Mouse (Mus musculus) lung, embryonic 15.5 days (tissue): ENCODE measurements around the gene Uvrag. TPM values are rescaled to one million over a fixed set of nuclear protein-coding genes. Genes with fewer than 3 reads are reported as not detected.
"Not testable (repeated sequence)": the region's sequence is repeated elsewhere in the genome, so short reads cannot be mapped to it uniquely, and the experiment has no call there.

Experiments
- ATAC-seq: fragments of 200-750 bp; cut with Nextera tagmentation; 2 replicates; pipeline ENCODE4 v1.8.0; 2017; ENCODE audit warnings: moderate number of reproducible peaks, borderline replicate concordance; ENCODE audit not compliant: low FRiP score, low TSS enrichment; ENCODE audit errors: extremely low read depth
- H3K27ac ChIP-seq: fragments of 300-500 bp; sonication (generic); 2 replicates; pipeline ENCODE4 v1.5.1; 2015; ENCODE audit warnings: moderate library complexity, mild to moderate bottlenecking, inconsistent platforms
- H3K27me3 ChIP-seq: fragments of 300-500 bp; sonication (generic); 2 replicates; pipeline ENCODE4 v1.6.1; 2015; ENCODE audit warnings: inconsistent platforms
- H3K36me3 ChIP-seq: fragments of 300-500 bp; sonication (generic); 2 replicates; pipeline ENCODE4 v1.6.1; 2015; ENCODE audit warnings: inconsistent platforms
- H3K4me1 ChIP-seq: fragments of 300-500 bp; sonication (generic); 2 replicates; pipeline ENCODE4 v1.6.1; 2015; ENCODE audit warnings: inconsistent platforms
- H3K4me2 ChIP-seq: fragments of 300-500 bp; sonication (generic); 2 replicates; pipeline ENCODE4 v1.6.1; 2015; ENCODE audit warnings: inconsistent platforms, mild to moderate bottlenecking, moderate library complexity
- H3K4me3 ChIP-seq: fragments of 300-500 bp; sonication (generic); 2 replicates; pipeline ENCODE4 v1.5.1; 2015; ENCODE audit warnings: mild to moderate bottlenecking, inconsistent platforms
- H3K9ac ChIP-seq: fragments of 300-500 bp; sonication (generic); 2 replicates; pipeline ENCODE4 v1.6.1; 2015; ENCODE audit warnings: inconsistent platforms
- H3K9me3 ChIP-seq: fragments of 300-500 bp; sonication (generic); 2 replicates; pipeline ENCODE4 v1.6.1; 2016; ENCODE audit warnings: inconsistent platforms
- WGBS: fragments of 180-500 bp; shearing (Covaris S2); methylation state at CpG from one replicate; pipeline ENCODE4 v1.1.7; 2015; 5-methylcytosine and 5-hydroxymethylcytosine counted together
- polyA plus RNA-seq: library from polyadenylated mRNA; unstranded; fragments of >200 nt; fragmentation: Nextera tagmentation; extraction: Ambion mirVana; gene quantifications from 2 replicates; pipeline ENCODE4 v1.2.1, GENCODE M21; 2015

The Uvrag gene
- polyA plus RNA-seq, 1 experiment from 2014 or later, result 23.7 TPM

- 84% methylated on average over 12 of the region's 12 CpGs for WGBS
- H3K36me3 ChIP-seq, result peaks cover 8% of the 10 kb centered on the region; the same call in 1 of the 2 replicates
These were observed 157.9 kb downstream of the Uvrag start for GRCm38 (mm10) chr7:98983058-98983457.

GRCm38 (mm10) chr7:98981423-98981822 lies 159.5 kb downstream of the Uvrag start:
- H3K9ac ChIP-seq, result no peak overlapping the region
- 83% methylated on average over 6 of the region's 6 CpGs for WGBS
- H3K27me3 ChIP-seq, result no peaks in the 10 kb centered on the region
- H3K36me3 ChIP-seq, result peaks cover under 1% of the 10 kb centered on the region; the same call in 1 of the 2 replicates
- no peaks in the 10 kb centered on the region for H3K9me3 ChIP-seq
- H3K27ac ChIP-seq, result no peak overlapping the region
- no peak overlapping the region for H3K4me3 ChIP-seq
- no peaks in the 10 kb centered on the region for H3K4me1 ChIP-seq
- H3K4me2 ChIP-seq, result no peak overlapping the region
- no peak for ATAC-seq

More at GRCm38 (mm10) chr7:98983058-98983457, 157.9 kb downstream of the Uvrag start:
- Histone ChIP-seq H3K4me3 (no peak overlapping the region), H3K9me3 (no peaks in the 10 kb centered on the region), H3K9ac (no peak overlapping the region), H3K4me2 (no peak overlapping the region), H3K4me1 (no peaks in the 10 kb centered on the region), H3K27me3 (no peaks in the 10 kb centered on the region), H3K27ac (no peak overlapping the region)
- ATAC-seq, result no peak

- Histone ChIP-seq H3K9me3 (no peaks in the 10 kb centered on the region), H3K4me3 (no peak overlapping the region), H3K4me2 (no peak overlapping the region), H3K27ac (no peak overlapping the region), H3K4me1 (no peaks in the 10 kb centered on the region), H3K9ac (no peak overlapping the region), H3K27me3 (no peaks in the 10 kb centered on the region), H3K36me3 (no peaks in the 10 kb centered on the region)
- no peak for ATAC-seq
- 65% methylated on average over 12 of the region's 12 CpGs for WGBS
These were observed 164.0 kb downstream of the Uvrag start for GRCm38 (mm10) chr7:98976839-98977457.

GRCm38 (mm10) chr7:98974590-98974989 lies 166.4 kb downstream of the Uvrag start:
- Histone ChIP-seq H3K36me3 (no peaks in the 10 kb centered on the region), H3K27ac (no peak overlapping the region), H3K9me3 (no peaks in the 10 kb centered on the region), H3K9ac (no peak overlapping the region), H3K27me3 (no peaks in the 10 kb centered on the region), H3K4me2 (no peak overlapping the region), H3K4me3 (no peak overlapping the region), H3K4me1 (no peaks in the 10 kb centered on the region)
- ATAC-seq, result no peak
- 56% methylated on average over 4 of the region's 4 CpGs for WGBS

GRCm38 (mm10) chr7:98970721-98971120 lies 170.2 kb downstream of the Uvrag start:
- ATAC-seq, result no peak
- Histone ChIP-seq H3K4me3 (no peak overlapping the region), H3K9ac (no peak overlapping the region), H3K27ac (no peak overlapping the region), H3K4me2 (no peak overlapping the region), H3K9me3 (no peaks in the 10 kb centered on the region), H3K4me1 (peaks cover 9% of the 10 kb centered on the region), H3K27me3 (no peaks in the 10 kb centered on the region), H3K36me3 (no peaks in the 10 kb centered on the region)
- WGBS, result 50% methylated on average over 5 of the region's 5 CpGs

- WGBS, result 79% methylated on average over 8 of the region's 8 CpGs
- no peak for ATAC-seq
- Histone ChIP-seq H3K27ac (no peak overlapping the region), H3K9me3 (no peaks in the 10 kb centered on the region), H3K4me1 (peaks cover 9% of the 10 kb centered on the region), H3K4me3 (no peak overlapping the region), H3K4me2 (no peak overlapping the region), H3K27me3 (no peaks in the 10 kb centered on the region), H3K36me3 (no peaks in the 10 kb centered on the region), H3K9ac (no peak overlapping the region)
These were observed 172.1 kb downstream of the Uvrag start for GRCm38 (mm10) chr7:98968741-98969395.

GRCm38 (mm10) chr7:98968082-98968674 lies 172.8 kb downstream of the Uvrag start:
- H3K36me3 ChIP-seq, result no peaks in the 10 kb centered on the region
- no peak overlapping the region for H3K9ac ChIP-seq
- H3K27me3 ChIP-seq, result no peaks in the 10 kb centered on the region
- no peak for ATAC-seq
- H3K4me3 ChIP-seq, result no peak overlapping the region
- peak overlapping the region; percentile 21; the same call in 1 of the 2 replicates for H3K4me2 ChIP-seq
- H3K4me1 ChIP-seq, result peaks cover 10% of the 10 kb centered on the region
- no peak overlapping the region for H3K27ac ChIP-seq
- 18% methylated on average over 16 of the region's 16 CpGs for WGBS
- H3K9me3 ChIP-seq, result no peaks in the 10 kb centered on the region

- Histone ChIP-seq H3K4me2 (peak overlapping the region; percentile 21; the same call in 1 of the 2 replicates), H3K27ac (no peak overlapping the region), H3K9me3 (no peaks in the 10 kb centered on the region), H3K36me3 (no peaks in the 10 kb centered on the region), H3K9ac (no peak overlapping the region), H3K4me1 (peaks cover 15% of the 10 kb centered on the region), H3K4me3 (no peak overlapping the region), H3K27me3 (no peaks in the 10 kb centered on the region)
- ATAC-seq, result no peak
- 47% methylated on average over 7 of the region's 7 CpGs for WGBS
These were observed 173.3 kb downstream of the Uvrag start for GRCm38 (mm10) chr7:98967672-98968071.

- H3K36me3 ChIP-seq, H3K4me2 ChIP-seq, H3K9me3 ChIP-seq, H3K27ac ChIP-seq, H3K27me3 ChIP-seq, ATAC-seq, H3K4me3 ChIP-seq, H3K9ac ChIP-seq: not testable (repeated sequence)
- 86% methylated on average over 13 of the region's 13 CpGs for WGBS
- peaks cover 15% of the 10 kb centered on the region for H3K4me1 ChIP-seq
These were observed 177.4 kb downstream of the Uvrag start for GRCm38 (mm10) chr7:98963581-98963980.

GRCm38 (mm10) chr7:98962547-98963311 lies 178.2 kb downstream of the Uvrag start:
- Histone ChIP-seq H3K27me3 (no peaks in the 10 kb centered on the region), H3K4me2 (no peak overlapping the region), H3K9ac (no peak overlapping the region), H3K9me3 (no peaks in the 10 kb centered on the region), H3K4me1 (peaks cover 14% of the 10 kb centered on the region), H3K4me3 (no peak overlapping the region), H3K27ac (no peak overlapping the region), H3K36me3 (no peaks in the 10 kb centered on the region)
- peak; percentile 56; the same call in 1 of the 2 replicates for ATAC-seq
- WGBS, result 31% methylated on average over 11 of the region's 13 CpGs

- no peak for ATAC-seq
- peaks cover 14% of the 10 kb centered on the region for H3K4me1 ChIP-seq
- no peak overlapping the region for H3K9ac ChIP-seq
- H3K4me3 ChIP-seq, result no peak overlapping the region
- H3K27me3 ChIP-seq, result no peaks in the 10 kb centered on the region
- H3K4me2 ChIP-seq, result no peak overlapping the region
- H3K9me3 ChIP-seq, result no peaks in the 10 kb centered on the region
- 64% methylated on average over 11 of the region's 11 CpGs for WGBS
- H3K36me3 ChIP-seq, result no peaks in the 10 kb centered on the region
- H3K27ac ChIP-seq, result no peak overlapping the region
These were observed 178.9 kb downstream of the Uvrag start for GRCm38 (mm10) chr7:98962074-98962473.
